Mouse (Mus musculus) kidney, embryonic 14.5 days (tissue): ENCODE measurements around the gene Tdrd1. TPM values are rescaled to one million over a fixed set of nuclear protein-coding genes. Genes with fewer than 3 reads are reported as not detected.

Source experiments
- ATAC-seq: fragments of 200-750 bp; cut with Nextera tagmentation; 2 replicates; pipeline ENCODE4 v1.8.0; 2017; ENCODE audit warnings: moderate number of reproducible peaks, mild to moderate bottlenecking, moderate TSS enrichment, moderate library complexity; ENCODE audit not compliant: low FRiP score, low TSS enrichment
- H3K27ac ChIP-seq: fragments of 300-500 bp; sonication (generic); 2 replicates; pipeline ENCODE4 v1.5.1; 2014; ENCODE audit warnings: low read depth, mild to moderate bottlenecking, low read length, moderate library complexity, mixed read lengths
- H3K27me3 ChIP-seq: fragments of 300-500 bp; sonication (generic); 2 replicates; pipeline ENCODE4 v1.6.1; 2014; ENCODE audit warnings: mild to moderate bottlenecking, low read length; ENCODE audit not compliant: control insufficient read depth, insufficient read depth
- H3K36me3 ChIP-seq: fragments of 300-500 bp; sonication (generic); 2 replicates; pipeline ENCODE4 v1.6.1; 2014; ENCODE audit warnings: low read length, mixed read lengths; ENCODE audit not compliant: control insufficient read depth, insufficient read depth
- H3K4me1 ChIP-seq: fragments of 300-500 bp; sonication (generic); 2 replicates; pipeline ENCODE4 v1.6.1; 2014; ENCODE audit warnings: low read length, mixed read lengths; ENCODE audit not compliant: control insufficient read depth, insufficient read depth
- H3K4me2 ChIP-seq: fragments of 300-500 bp; sonication (generic); replicated peaks from 2 replicates; pipeline ENCODE4 v1.6.1; 2014; ENCODE audit warnings: low read depth, mild to moderate bottlenecking, low read length
- H3K4me3 ChIP-seq: fragments of 300-500 bp; sonication (generic); 2 replicates; pipeline ENCODE4 v1.5.1; 2014; ENCODE audit warnings: mild to moderate bottlenecking, low read length
- H3K9ac ChIP-seq: fragments of 300-500 bp; sonication (generic); 2 replicates; pipeline ENCODE4 v1.6.1; 2014; ENCODE audit warnings: low read depth, mild to moderate bottlenecking, low read length, moderate library complexity
- H3K9me3 ChIP-seq: fragments of 300-500 bp; sonication (generic); 2 replicates; pipeline ENCODE4 v1.6.1; 2016; ENCODE audit warnings: low read length; ENCODE audit not compliant: control insufficient read depth
- WGBS: fragments of 180-500 bp; shearing (Covaris S2); extraction: QIAGEN DNeasy Blood & Tissue Kit; methylation state at CpG from one replicate; pipeline ENCODE4 v1.1.7; 2014; 5-methylcytosine and 5-hydroxymethylcytosine counted together
- polyA plus RNA-seq: library from polyadenylated mRNA; unstranded; fragments of >200 nt; fragmentation: Nextera tagmentation; extraction: Ambion mirVana; gene quantifications from 2 replicates; pipeline ENCODE4 v1.2.1, GENCODE M21; 2014

Tdrd1 gene
- polyA plus RNA-seq, 1 experiment from 2014 or later, result 1.3 TPM

- Histone ChIP-seq H3K9me3 (no peaks in the 10 kb centered on the region), H3K9ac (no peak overlapping the region), H3K4me3 (no peak overlapping the region), H3K27me3 (no peaks in the 10 kb centered on the region), H3K36me3 (peaks cover 14% of the 10 kb centered on the region; the same call in 1 of the 2 replicates), H3K4me1 (peaks cover 8% of the 10 kb centered on the region; the same call in 1 of the 2 replicates), H3K27ac (peak overlapping the region; percentile 62), H3K4me2 (no peak overlapping the region)
- WGBS, result 65% methylated on average over 4 of the region's 4 CpGs
- no peak for ATAC-seq
Observed at GRCm38 (mm10) chr19:56913761-56914160, 87.8 kb downstream of the Tdrd1 start.

- 98% methylated on average over 3 of the region's 3 CpGs for WGBS
- no peaks in the 10 kb centered on the region for H3K27me3 ChIP-seq
- no peaks in the 10 kb centered on the region for H3K9me3 ChIP-seq
- no peak overlapping the region for H3K4me2 ChIP-seq
- peak overlapping the region; percentile 62; the same call in 1 of the 2 replicates for H3K27ac ChIP-seq
- no peak for ATAC-seq
- peaks cover 14% of the 10 kb centered on the region; the same call in 1 of the 2 replicates for H3K36me3 ChIP-seq
- H3K9ac ChIP-seq, result no peak overlapping the region
- no peak overlapping the region for H3K4me3 ChIP-seq
- H3K4me1 ChIP-seq, result peaks cover 8% of the 10 kb centered on the region; the same call in 1 of the 2 replicates
Observed at GRCm38 (mm10) chr19:56914658-56915057, 88.6 kb downstream of the Tdrd1 start.

GRCm38 (mm10) chr19:56915084-56915483, 89.1 kb downstream of the Tdrd1 start:
- Histone ChIP-seq H3K4me2 (no peak overlapping the region), H3K36me3 (peaks cover 14% of the 10 kb centered on the region; the same call in 1 of the 2 replicates), H3K27ac (peak overlapping the region; percentile 82), H3K9ac (no peak overlapping the region), H3K9me3 (no peaks in the 10 kb centered on the region), H3K4me1 (peaks cover 11% of the 10 kb centered on the region; the same call in 1 of the 2 replicates), H3K27me3 (no peaks in the 10 kb centered on the region), H3K4me3 (no peak overlapping the region)
- peak; percentile 41; the same call in 1 of the 2 replicates for ATAC-seq
- 64% methylated on average over 6 of the region's 6 CpGs for WGBS

Other genes starting within 250 kb of the Tdrd1 start
- gene Adrb1, start 104.0 kb upstream of the Tdrd1 start, polyA plus RNA-seq, result 0.06 and 0.07 TPM in 2 replicates
- gene Ccdc186, start 4.0 kb upstream of the Tdrd1 start, polyA plus RNA-seq, result 11.4 and 22.9 TPM in 2 replicates
- 10.0 and 16.1 TPM in 2 replicates for gene Vwa2, start 48.0 kb downstream of the Tdrd1 start, polyA plus RNA-seq
- gene Afap1l2, start 182.0 kb downstream of the Tdrd1 start, polyA plus RNA-seq, result 9.0 and 12.5 TPM in 2 replicates